Mouse (Mus musculus) kidney, adult 11 months (tissue): ENCODE measurements around the gene Mtx1.

Source experiments
- DNase-seq: peaks from one replicate; pipeline ENCODE4 v3.0.0; 2022

Gene Mtx1

DNA sequence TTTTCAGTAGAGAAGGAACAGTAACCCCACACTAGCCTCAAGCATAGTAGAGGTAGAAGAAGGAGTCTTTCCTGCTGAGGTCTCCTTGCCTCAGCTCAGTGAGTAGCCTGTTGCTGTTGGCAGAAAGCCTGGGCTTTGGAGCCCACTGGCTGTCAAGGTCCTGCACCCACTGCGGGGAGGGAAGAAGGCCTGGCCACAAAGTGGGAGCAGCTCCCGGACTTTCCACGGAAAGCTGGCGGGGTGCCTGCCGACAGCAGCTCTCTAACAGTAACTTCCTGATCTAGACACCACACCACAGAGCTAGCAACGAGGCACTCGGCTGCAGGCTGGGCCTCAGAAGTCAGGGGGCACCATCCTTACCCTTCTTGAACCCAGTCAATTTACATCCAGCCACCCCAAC, 16.2 kb downstream of the Mtx1 start:
- DNase-seq: peak; percentile 48

DNA sequence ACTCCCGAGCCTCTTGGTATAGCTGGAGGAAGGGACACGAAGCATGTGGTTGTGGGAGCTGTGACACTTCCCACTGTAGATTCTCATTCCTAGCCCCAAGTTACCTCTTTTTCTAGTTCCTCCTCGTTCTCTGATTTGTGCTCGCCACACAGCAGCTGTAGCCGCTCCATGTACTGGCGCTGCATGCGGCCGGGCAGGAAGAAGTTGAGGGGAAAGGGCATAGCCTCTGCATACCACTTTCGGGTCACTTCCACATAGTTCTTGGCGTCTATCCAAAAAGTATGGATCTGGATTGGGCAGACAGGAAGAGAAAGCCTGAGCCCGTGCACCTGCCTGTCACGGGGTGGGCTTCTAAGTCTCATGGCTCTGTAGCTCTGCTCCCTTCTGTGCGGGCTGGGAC, 16.7 kb downstream of the Mtx1 start:
- no peak for DNase-seq

DNA sequence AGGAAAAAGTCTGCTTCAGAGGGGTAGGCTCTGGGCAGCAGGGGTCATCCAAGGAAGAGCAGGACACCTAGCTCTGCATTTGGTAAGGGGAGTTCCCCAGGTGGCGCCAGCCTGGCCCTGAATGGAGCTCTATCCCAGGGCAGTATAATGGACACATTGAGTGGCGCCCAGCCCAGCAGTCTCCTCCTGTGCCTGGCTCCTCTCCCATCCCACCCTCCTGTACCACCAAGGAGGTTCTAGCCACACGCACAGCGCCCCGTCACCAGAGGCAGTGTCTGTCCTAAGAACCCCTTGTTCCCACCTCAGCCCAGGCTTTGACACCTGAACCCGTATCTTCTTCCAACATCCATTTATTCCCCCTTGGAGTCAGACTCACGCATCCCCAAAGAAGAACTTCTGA, 17.2 kb downstream of the Mtx1 start:
- no peak for DNase-seq

DNA sequence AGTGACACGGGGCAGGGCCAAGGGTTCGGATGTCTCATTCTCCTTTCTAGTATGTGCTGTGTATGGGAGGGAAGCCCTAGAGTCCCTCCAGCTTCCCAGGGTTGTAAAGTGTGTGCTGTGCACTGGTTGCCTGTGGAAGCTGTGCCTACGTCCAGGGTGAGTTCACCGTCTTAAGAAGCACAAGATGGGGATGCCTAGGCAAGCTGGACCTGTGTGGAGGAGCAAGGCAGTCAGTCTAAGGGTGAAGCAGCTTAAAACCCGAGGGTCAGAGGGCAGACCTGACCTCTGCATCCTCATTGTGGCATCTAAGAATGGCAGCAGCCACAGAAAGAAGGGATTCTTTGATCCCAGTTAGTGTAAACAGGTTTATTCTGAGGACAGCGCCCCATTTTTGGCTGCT, 18.2 kb downstream of the Mtx1 start:
- DNase-seq: no peak

DNA sequence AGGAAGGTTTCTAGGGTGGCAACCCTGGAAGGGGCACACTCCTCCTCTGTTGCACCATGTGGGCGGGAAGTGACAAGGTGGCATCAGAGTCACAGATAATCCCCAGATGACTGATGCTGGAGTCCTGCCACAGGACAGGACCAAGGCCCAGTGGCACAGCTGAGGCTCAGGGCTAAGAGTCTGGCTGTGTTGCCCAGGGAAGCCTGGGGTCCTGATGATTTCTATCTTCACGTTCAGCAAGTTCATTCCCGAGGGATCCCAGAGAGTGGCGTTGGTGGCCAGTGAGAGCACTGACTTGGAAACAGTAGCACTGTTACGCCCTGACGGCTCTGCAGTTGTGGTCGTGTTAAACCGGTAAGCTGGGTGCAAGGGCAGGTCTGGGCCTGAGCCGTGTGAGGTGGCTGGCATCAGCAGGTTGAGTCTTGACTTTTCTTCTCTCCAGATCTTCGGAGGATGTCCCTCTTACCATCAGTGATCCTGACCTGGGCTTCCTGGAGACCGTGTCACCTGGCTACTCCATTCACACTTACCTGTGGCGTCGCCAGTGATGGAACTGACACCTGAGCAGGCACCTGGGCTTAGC, 18.7 kb downstream of the Mtx1 start:
- DNase-seq: no peak

DNA sequence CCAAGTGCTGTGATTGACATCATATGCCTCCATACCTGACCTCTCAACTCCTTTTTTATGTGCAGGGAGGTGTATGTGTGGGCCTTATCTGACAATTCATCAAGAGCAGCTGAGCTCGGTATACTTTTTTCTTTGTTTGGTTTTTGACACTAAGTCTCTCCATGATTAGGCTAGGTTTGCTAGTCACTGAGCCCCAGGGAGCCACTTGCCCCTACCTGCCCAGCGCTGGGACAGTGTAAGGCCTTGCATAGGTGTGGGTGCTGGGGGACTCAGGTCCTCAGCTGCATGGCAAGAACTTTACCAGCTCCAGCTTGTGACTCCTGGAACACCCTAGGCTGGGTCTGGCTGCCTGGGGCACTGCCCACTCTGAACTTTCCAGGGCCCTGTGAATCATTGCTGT, 20.2 kb downstream of the Mtx1 start:
- no peak for DNase-seq

DNA sequence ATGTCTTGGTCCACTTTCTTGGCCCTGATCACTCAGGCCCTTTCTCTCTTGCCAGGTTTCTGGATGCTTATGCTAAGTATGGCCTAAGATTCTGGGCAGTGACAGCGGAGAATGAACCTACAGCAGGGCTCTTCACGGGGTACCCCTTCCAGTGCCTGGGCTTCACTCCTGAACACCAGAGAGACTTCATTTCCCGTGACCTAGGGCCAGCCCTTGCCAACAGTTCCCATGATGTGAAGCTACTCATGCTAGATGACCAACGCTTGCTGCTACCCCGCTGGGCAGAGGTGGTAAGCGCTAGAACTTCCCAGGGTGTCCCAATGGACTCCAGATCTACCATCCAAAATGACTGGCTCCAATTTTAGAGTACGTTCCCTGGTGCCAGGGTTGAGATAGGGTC, 20.8 kb downstream of the Mtx1 start:
- DNase-seq: no peak

DNA sequence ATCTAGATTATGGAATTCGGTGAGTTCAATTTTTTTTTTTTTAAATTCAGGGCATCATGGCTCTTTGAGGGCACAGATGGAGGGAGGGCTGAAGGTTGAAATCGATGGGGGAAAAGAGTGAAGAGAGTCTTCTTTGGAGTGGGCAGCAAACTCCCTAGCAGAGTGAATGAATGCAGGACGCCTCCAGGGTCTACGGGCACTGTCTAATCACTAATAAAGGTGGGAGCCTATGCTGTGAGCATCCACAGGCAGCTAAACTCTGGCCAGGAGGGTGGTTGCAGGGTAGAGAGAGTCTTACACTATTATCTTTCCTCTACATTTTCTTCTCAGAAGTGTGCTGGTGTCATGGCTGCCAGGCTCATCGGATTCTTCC, 23.8 kb downstream of the Mtx1 start:
- no peak for DNase-seq

DNA sequence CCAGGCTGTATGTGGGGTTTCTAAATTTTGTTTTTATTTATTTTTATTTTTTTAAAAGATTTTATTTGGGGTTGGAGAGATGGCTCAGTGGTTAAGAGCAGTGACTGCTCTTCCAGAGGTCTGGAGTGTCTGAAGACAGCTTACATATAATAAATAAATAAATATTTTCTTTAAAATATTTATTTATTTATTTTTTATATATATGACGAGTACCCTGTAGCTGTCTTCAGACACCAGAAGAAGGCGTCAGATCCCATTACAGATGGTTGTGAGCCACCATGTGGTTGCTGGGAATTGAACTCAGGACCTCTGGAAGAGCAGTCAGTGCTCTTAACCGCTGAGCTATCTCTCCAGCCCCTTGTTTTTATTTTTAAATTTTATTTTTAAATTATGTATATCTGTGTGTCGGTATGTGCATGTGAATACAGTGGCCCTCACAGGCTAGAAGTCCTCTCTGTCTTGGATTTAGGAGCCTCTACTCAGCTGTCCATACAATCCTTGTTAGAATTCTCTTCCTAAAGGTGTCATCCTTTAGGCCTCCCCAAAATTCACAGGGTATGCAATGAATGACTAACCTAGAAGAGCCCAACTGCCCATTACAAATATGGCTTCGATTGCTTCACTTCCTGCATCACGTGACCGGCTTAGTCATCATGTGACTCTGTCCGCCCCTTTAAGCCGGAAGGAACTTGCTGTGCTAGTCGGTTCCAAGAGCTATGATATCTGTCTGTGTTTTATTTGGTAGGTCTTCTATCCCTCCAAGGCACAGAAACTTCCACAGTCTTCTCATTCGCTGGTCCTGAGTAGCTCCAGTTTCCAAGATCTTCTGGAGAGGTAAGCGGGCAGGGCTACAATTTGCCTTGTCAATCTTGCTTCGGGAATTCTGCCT, 24.4 kb downstream of the Mtx1 start, which contains the start of gene Gba:
Gene Gba, plus strand, starts transcription at position 676 of the 889 bp plus-strand sequence.
- peak; percentile 76 for DNase-seq

DNA sequence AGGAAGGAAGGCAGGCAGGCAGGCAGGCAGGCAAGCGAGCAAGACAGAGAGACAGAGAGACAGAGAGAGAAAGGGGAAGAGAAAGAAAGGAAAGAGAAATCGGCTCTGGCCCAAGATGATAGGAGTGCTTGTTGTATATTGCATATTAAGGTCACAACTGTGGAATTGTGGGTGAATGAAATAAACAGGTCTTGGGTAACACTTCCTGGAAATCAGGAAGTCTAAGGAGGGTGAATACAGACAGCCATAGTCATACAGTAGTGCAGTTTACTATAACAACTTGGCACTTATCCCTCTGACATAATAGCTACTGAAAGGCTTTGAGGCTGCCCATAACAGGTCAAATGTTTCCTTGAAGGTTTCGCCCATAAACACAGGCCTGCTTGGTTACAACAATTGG, 27.0 kb downstream of the Mtx1 start:
- no peak for DNase-seq

DNA sequence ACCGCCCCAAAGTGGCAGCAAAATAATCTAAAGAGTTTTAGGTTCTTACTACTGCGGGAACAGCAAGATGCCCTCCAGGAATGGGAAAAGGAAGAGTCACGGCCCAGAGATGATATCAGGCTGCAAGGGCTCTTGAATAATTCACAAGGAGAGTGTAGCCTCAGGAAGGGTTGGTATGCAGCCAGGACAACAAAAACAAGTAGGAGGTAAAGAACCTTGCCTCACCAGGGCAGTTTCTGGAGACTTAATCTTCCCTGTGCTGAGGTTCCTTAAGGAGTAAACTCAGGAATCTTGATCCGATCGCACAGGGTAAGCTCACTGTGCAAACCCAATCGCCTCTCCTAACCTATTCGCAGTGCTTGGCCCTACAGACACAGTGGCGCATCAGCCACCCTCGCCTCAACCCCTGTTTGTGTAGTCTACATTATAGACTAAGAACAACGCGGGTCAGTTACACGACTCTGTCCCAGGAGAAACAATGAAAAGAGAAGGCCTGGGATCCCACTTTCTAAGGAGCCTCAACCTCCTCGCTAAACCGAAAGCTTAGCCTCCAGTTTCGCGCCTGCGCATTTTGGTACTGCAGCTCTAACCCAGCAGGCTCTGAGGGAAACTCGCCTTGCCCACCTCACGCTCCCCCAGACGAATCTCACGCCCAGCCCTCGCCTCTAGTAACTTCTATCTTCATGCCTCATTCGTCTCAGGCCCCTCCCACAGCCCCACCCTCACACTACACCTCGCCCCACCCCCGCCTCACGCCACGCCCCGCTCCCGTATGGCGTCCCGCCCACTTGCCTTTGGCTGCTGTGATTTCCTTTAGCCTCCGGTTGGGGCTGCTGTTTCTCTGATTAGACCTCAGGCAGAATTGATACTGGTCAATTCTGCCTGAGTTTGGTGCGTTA, 30.7 kb downstream of the Mtx1 start:
- DNase-seq: peak; percentile 87

DNA sequence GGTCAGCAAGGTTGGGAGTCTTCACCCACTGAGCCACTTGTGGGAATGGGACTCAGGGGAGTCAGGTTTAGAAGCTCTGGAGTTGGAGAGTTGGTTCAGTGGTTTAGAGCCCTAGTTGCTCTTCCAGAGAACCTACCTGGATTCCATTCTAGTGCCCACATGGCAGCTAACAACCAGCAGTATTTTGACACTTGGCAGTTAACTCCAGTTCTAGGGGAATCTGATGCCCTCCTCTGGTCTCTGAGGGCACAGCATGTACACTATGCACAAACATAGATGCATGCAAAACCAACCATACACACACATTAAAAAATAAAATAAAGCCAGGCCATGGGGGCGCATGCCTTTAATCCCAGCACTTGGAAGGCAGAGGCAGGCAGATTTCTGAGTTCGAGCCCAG, 33.0 kb downstream of the Mtx1 start:
- DNase-seq: no peak

DNA sequence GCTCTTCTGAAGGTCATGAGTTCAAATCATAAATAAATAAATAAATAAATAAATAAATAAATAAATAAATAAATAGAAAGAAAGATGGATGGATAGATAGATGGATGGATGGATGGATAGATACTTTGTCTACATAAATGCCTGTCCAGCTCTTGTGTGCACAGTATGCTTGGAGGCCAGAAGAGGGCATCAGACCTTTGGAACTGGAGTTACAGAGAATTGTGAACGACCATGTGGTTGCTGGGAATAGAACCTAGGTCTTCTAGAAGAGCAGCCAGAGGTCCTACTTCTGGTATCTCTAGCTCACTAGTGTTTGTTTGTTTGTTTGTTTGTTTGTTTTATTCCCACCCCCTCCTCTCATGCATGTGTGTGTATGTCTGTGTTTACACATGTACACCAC, 33.5 kb downstream of the Mtx1 start:
- DNase-seq: no peak

DNA sequence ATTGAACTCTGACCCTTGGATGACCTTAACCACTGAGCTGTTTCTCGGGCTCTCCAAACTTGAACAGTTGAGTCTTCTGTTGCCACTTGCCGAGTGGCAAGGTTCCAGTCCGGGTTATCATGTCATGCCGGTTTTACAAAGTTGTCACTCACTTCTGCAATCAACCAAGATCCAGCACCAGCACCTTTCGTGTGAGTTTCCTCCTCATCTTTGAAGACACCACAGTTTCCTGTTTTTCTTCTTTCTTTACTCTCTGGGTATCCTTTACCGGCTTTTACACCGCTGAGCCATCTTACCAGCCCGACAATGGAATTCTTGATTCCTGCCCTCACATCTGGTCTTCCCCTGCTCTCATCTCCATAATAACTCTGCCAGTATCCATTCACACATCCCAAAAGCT, 36.5 kb downstream of the Mtx1 start:
- DNase-seq: no peak

DNA sequence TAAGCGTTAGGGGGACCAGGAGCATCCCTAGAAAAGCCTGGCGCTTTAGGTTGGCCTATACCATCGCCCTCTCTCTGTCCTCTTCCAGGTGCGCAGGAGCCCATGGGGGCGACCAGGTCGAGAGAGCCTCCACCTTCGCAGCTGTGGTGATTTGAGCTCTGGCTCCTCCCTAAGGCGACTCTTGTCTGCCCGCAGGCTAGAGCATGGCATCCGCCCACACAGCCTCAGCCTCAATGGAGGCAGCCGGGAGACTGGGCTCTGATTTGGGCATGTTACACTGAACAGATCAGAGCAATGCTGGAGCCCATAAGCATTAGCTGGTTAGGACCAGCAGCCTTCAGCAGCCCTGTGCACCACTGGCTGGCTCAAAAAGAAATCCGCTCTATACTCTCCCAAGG, 38.4 kb downstream of the Mtx1 start:
- no peak for DNase-seq

DNA sequence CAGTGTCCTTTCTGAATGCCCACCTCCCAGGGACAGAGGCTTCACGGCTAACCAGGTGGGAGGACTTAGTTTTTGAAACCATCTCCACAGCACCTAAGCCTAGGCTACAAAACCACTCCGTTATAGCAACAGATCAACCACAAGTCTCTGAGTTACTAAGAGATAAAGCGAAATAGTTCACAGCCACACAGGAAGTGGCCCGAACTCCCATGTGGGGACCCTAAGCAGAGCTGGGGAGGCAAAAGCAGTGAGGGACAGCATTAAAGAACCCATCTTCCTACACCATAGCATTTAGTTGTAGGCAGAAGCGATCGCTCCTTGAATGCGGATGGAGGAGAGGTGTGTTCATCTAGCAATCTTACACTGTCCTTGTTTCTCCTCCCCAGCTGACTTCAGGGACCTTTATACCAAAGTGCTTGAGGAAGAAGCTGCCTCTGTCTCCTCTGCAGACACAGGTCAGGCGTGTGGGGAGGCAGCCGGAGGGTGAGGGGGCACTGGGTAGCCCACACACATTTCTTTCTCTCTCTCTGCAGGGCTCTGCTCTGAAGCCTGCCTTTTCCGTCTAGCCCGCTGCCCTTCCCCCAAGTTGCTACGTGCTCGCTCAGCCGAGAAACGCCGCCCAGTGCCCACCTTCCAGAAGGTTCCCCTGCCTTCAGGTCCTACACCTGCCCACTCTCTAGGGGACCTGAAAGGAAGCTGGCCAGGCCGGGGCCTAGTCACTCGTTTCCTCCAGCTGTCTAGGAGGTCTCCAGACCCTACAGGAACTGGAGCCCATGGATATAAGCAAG, 39.0 kb downstream of the Mtx1 start:
- DNase-seq: no peak

DNA sequence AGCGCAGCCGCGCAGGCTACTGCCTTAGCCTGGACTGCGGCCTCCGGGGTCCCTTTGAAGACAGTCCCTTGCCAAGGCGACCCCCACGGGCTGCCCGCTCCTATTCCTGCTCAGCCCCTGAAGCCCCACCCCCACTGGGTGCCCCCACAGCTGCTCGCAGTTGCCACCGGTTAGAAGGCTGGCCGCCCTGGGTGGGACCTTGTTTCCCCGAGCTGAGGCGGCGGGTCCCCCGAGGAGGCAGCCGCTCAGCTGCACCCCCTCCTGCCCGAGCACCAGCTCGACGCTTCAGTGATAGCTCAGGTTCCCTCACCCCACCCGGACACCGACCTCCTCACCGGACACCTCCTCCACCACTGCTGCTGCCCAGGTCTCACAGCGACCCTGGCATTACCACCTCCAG, 39.7 kb downstream of the Mtx1 start:
- no peak for DNase-seq

DNA sequence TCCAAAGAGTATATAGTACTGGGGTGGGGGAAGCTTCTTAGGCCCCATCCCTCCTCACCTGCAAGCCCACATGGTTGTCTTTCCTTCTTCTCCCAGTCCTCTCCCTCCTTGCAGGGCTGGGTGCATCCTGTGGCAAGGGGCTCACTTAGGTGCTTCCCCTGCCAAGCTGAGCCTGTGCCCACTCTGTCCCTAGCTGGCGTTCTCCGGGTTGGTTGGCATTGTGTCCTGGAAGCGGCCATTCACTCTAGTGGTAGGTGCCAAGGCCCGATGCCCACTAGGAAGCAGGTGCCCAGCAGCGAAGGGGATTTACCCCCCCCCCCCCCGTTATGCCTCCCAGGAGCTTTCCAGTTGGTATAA, 43.0 kb downstream of the Mtx1 start:
- no peak for DNase-seq

DNA sequence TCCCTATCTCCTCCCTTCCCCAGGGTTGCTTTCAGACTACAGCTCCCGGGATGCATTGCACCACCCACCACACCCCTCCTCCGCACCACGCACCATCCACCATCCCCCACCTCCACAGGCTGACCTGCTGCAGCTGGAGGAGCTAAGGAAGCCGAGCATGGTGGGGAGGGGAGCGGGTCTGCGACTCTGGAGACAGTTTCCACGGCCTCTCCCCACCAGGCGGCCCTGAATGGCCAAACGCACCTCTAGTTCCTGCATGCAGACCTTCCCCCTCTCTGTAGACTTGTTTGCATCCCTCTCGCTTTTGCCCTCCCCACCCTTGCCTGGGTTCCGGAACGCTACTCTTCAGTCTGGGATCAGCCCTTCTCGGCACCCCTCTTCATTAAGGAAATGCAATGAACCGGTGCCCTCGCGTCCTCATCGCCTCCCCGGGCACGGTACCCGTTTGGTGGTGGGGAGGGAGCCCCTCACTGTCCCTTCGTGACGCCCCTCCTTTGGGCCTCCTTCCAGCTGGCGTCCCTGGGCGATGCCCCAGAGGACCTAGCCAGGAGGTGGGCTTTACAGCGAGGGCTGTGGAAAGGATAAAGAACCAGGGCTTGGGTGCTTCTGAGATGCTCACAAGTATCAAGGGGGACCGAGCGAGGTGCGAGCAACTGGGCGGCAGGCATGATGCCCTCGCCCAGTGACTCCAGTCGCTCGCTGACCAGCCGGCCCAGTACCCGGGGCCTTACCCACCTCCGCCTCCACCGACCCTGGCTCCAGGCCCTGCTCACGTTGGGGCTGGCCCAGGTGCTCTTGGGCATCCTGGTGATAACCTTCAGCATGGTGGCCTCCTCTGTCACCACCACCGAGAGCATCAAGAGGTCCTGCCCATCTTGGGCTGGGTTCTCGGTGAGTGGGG, 43.6 kb downstream of the Mtx1 start, which contains the start of gene Fam189b:
Gene Fam189b, plus strand, starts transcription at position 86 of the 901 bp plus-strand sequence.
- DNase-seq: peak; percentile 82

DNA sequence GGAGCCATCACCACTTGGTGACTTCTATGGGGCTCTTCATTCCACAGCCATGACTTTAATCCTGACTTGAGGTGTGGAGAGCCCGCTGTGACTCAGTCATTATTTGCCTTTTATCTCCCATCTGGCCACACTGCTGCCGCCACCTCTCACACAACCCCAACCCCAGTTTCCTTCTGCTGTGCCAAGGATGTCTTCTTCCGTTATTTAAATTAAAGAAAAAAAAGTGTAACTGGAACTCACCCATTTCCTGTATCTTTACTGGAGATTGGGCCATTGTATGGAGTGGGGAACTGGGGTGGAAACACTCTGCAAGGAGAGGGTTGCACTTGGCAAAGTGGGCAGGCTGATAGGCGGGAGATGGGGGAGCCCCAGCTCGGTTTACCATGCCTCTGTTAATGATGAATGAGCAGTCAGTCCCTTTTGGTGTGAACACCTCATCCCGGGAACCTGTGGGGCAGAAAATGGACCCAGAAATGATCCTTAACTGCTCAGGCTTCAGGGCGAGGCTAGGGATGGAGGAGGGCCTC, 44.3 kb downstream of the Mtx1 start:
- no peak for DNase-seq

DNA sequence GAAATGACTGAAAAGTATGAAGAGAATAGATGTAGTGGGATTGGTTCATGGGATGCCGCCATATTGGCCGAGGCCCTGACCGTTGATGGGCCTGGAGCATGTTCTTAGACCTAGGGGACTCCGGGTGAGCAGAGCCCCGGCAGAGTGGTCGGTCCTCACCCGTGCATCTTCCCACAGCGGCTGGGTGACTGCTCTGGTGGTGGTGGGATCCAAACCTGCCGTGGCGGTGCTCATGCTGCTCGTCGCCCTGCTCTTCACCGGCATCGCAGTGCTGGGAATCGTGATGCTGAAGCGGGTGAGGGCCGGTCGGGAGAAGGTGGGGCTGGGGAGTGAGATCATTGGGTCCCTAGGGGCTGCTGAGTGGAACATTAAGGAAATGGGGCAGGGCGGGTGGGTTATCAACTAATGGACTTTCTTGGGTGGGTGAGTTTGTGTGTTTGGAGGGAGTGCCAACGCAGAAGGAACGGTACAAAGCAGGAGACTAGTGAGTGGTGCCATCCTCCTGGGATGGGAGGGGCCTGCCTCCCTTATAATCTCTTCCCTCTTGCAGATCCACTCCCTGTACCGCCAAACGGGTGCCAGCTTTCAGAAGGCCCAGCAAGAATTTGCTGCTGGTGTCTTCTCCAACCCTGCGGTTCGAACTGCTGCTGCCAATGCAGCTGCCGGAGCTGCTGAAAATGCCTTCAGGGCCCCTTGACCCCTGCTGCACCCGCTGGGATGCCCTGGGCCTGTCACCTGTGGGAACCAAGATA, 45.0 kb downstream of the Mtx1 start:
- DNase-seq: no peak
